Mouse (Mus musculus): Measurements from ENCODE around the gene Cldn7. TPM values are rescaled to one million over a fixed set of nuclear protein-coding genes. Genes with fewer than 3 reads are reported as not detected.
A peak's percentile ranks its signal among the peaks of the same experiment; 100 is the strongest.
"Not testable (repeated sequence)": the region's sequence is repeated elsewhere in the genome, so short reads cannot be mapped to it uniquely, and the experiment has no call there.

Cldn7 gene
- total and polyA plus RNA-seq, 2 experiments from 2014 or later, result 0.34 TPM; not detected in 1

GRCm38 (mm10) chr11:70014880-70015558, 50.4 kb downstream of the Cldn7 start, which contains the start of gene Acadvl:
Gene Acadvl, minus strand, starts transcription at chr11:70015411.
- H3K9me3 ChIP-seq (ENCODE audit: low read length), result no peaks in the 10 kb centered on the region
- peak; percentile 83 for DNase-seq

GRCm38 (mm10) chr11:70015677-70016076, 51.1 kb downstream of the Cldn7 start:
- no peak overlapping the region for H3K9ac ChIP-seq
- WGBS, result 68% methylated on average over 6 of the region's 6 CpGs
- H3K27ac ChIP-seq (ENCODE audit: low read depth, low read length), result no peak overlapping the region
- peak overlapping the region; percentile 78 for H3K4me2 ChIP-seq (ENCODE audit: low read depth)
- H3K27me3 ChIP-seq (ENCODE audit: insufficient read depth, low read length), result no peaks in the 10 kb centered on the region
- peaks cover 28% of the 10 kb centered on the region for H3K36me3 ChIP-seq (ENCODE audit: insufficient read depth)
- H3K4me1 ChIP-seq (ENCODE audit: insufficient read depth), result peaks cover 25% of the 10 kb centered on the region
- no peaks in the 10 kb centered on the region for H3K9me3 ChIP-seq (ENCODE audit: low read length)
- ATAC-seq (no peak), DNase-seq (no peak)
- H3K4me3 ChIP-seq (ENCODE audit: low read depth, low read length), result peak overlapping the region; percentile 54
- TF ChIP-seq CTCF (IDR thresholded peaks at IDR 0.05; ENCODE audit: low read depth), result no peak

More at GRCm38 (mm10) chr11:70014880-70015558, 50.4 kb downstream of the Cldn7 start, which contains the start of gene Acadvl:
- ATAC-seq, result peak; percentile 84
- no peaks in the 10 kb centered on the region for H3K27me3 ChIP-seq (ENCODE audit: insufficient read depth, low read length)
- H3K36me3 ChIP-seq (ENCODE audit: insufficient read depth), result peaks cover 34% of the 10 kb centered on the region
- H3K4me1 ChIP-seq (ENCODE audit: insufficient read depth), result peaks cover 19% of the 10 kb centered on the region
- H3K4me2 ChIP-seq (ENCODE audit: low read depth), result peak within 1 kb of the TSS; percentile 78
- 1% methylated on average over 35 of the region's 35 CpGs for WGBS
- peak within 1 kb of the TSS; percentile 69 for H3K9ac ChIP-seq
- peak; percentile 64 for TF ChIP-seq CTCF (IDR thresholded peaks at IDR 0.05; ENCODE audit: low read depth)
- H3K4me3 ChIP-seq (ENCODE audit: low read depth, low read length), result peak within 1 kb of the TSS; percentile 54
- peak within 1 kb of the TSS; percentile 55 for H3K27ac ChIP-seq (ENCODE audit: low read depth, low read length)

GRCm38 (mm10) chr11:70016177-70016576, 51.6 kb downstream of the Cldn7 start:
- not testable (repeated sequence) for H3K27ac ChIP-seq (ENCODE audit: low read depth, low read length); H3K4me3 ChIP-seq (ENCODE audit: low read depth, low read length); H3K27me3 ChIP-seq (ENCODE audit: insufficient read depth, low read length); DNase-seq; ATAC-seq; H3K9me3 ChIP-seq (ENCODE audit: low read length); H3K9ac ChIP-seq; H3K4me2 ChIP-seq (ENCODE audit: low read depth)
- H3K36me3 ChIP-seq (ENCODE audit: insufficient read depth), result peaks cover 23% of the 10 kb centered on the region
- WGBS, result 71% methylated on average over 2 of the region's 2 CpGs
- H3K4me1 ChIP-seq (ENCODE audit: insufficient read depth), result peaks cover 26% of the 10 kb centered on the region

- WGBS, result 60% methylated on average over 3 of the region's 3 CpGs
- no peak for DNase-seq
- TF ChIP-seq CTCF (IDR thresholded peaks at IDR 0.05; ENCODE audit: low read depth), result no peak
- H3K4me3 ChIP-seq (ENCODE audit: low read depth, low read length), result peak within 1 kb of the TSS; percentile 84
- peaks cover 18% of the 10 kb centered on the region for H3K36me3 ChIP-seq (ENCODE audit: insufficient read depth)
- H3K9ac ChIP-seq, result peak within 1 kb of the TSS; percentile 88
- H3K27me3 ChIP-seq (ENCODE audit: insufficient read depth, low read length), result no peaks in the 10 kb centered on the region
- peak within 1 kb of the TSS; percentile 80 for H3K4me2 ChIP-seq (ENCODE audit: low read depth)
- H3K27ac ChIP-seq (ENCODE audit: low read depth, low read length), result peak within 1 kb of the TSS; percentile 96
- peaks cover 26% of the 10 kb centered on the region for H3K4me1 ChIP-seq (ENCODE audit: insufficient read depth)
- ATAC-seq, result no peak
- H3K9me3 ChIP-seq (ENCODE audit: low read length), result no peaks in the 10 kb centered on the region
Observed at GRCm38 (mm10) chr11:70016669-70017068, 52.1 kb downstream of the Cldn7 start, which contains the start of gene Dlg4. Gene Dlg4, plus strand, starts transcription at chr11:70016942.

GRCm38 (mm10) chr11:70017199-70017767, 52.7 kb downstream of the Cldn7 start:
- Histone ChIP-seq H3K27ac (ENCODE audit: low read depth, low read length) (peak overlapping the region; percentile 96), H3K9me3 (ENCODE audit: low read length) (no peaks in the 10 kb centered on the region), H3K27me3 (ENCODE audit: insufficient read depth, low read length) (no peaks in the 10 kb centered on the region), H3K4me2 (ENCODE audit: low read depth) (peak overlapping the region; percentile 80), H3K9ac (peak overlapping the region; percentile 88), H3K4me3 (ENCODE audit: low read depth, low read length) (peak overlapping the region; percentile 84), H3K4me1 (ENCODE audit: insufficient read depth) (peaks cover 31% of the 10 kb centered on the region), H3K36me3 (ENCODE audit: insufficient read depth) (peaks cover 11% of the 10 kb centered on the region)
- ATAC-seq (no peak), DNase-seq (no peak)
- no peak for TF ChIP-seq CTCF (IDR thresholded peaks at IDR 0.05; ENCODE audit: low read depth)
- 22% methylated on average over 7 of the region's 7 CpGs for WGBS

MicroRNA genes within 50 kb of the gene (microRNA counts, 519-probe panel; counts per million panel counts)
- not detected for microRNA mmu-miR-324-3p
- microRNA mmu-miR-324-5p, result 4,164 counts per million, percentile 50 among the panel's probes with 10 or more counts

Small RNA genes within 50 kb of the gene (microRNA-seq; reads per million reads assigned to microRNA genes)
- gene Gm44349, result 0 to 0.39 reads per million in 2 experiments
- 3,417 to 4,303 reads per million in 2 experiments for gene Mir324

Other genes starting within 250 kb of the Cldn7 start
Only the 30 nearest of the 34 such genes appear.
- 0.33 and 3.8 TPM in 2 replicates for gene Chrnb1, start 168.8 kb upstream of the Cldn7 start, total RNA-seq (2014; rRNA removed)
- gene Chrnb1, start 168.8 kb upstream of the Cldn7 start, polyA plus RNA-seq (2015; fragmentation: Nextera tagmentation; extraction: Ambion mirVana), result 0.69 and 1.2 TPM in 2 replicates
- 10.1 and 15.9 TPM in 2 replicates for gene Fgf11, start 162.9 kb upstream of the Cldn7 start, total RNA-seq (2014; rRNA removed)
- gene Fgf11, start 162.9 kb upstream of the Cldn7 start, polyA plus RNA-seq (2015; fragmentation: Nextera tagmentation; extraction: Ambion mirVana), result 1.6 and 3.1 TPM in 2 replicates
- gene Tmem102, start 159.2 kb upstream of the Cldn7 start, total RNA-seq (2014; rRNA removed), result 0.23 and 0.76 TPM in 2 replicates
- 0.74 and 1.2 TPM in 2 replicates for gene Tmem102, start 159.2 kb upstream of the Cldn7 start, polyA plus RNA-seq (2015; fragmentation: Nextera tagmentation; extraction: Ambion mirVana)
- gene Gm39566, start 149.5 kb upstream of the Cldn7 start, total RNA-seq (2014; rRNA removed), result not detected in 2 replicates
- not detected in 2 replicates for gene Gm39566, start 149.5 kb upstream of the Cldn7 start, polyA plus RNA-seq (2015; fragmentation: Nextera tagmentation; extraction: Ambion mirVana)
- gene Spem2, start 146.3 kb upstream of the Cldn7 start, total RNA-seq (2014; rRNA removed), result not detected in 2 replicates
- not detected in 2 replicates for gene Spem2, start 146.3 kb upstream of the Cldn7 start, polyA plus RNA-seq (2015; fragmentation: Nextera tagmentation; extraction: Ambion mirVana)
- gene Spem1, start 142.6 kb upstream of the Cldn7 start, total RNA-seq (2014; rRNA removed), result 0.38 and 0.62 TPM in 2 replicates
- gene Spem1, start 142.6 kb upstream of the Cldn7 start, polyA plus RNA-seq (2015; fragmentation: Nextera tagmentation; extraction: Ambion mirVana), result 0.23 and 0.50 TPM in 2 replicates
- 82.2 and 104 TPM in 2 replicates for gene Nlgn2, start 127.0 kb upstream of the Cldn7 start, total RNA-seq (2014; rRNA removed)
- 13.0 and 18.2 TPM in 2 replicates for gene Nlgn2, start 127.0 kb upstream of the Cldn7 start, polyA plus RNA-seq (2015; fragmentation: Nextera tagmentation; extraction: Ambion mirVana)
- gene Tmem256, start 126.3 kb upstream of the Cldn7 start, total RNA-seq (2014; rRNA removed), result 117 and 189 TPM in 2 replicates
- gene Tmem256, start 126.3 kb upstream of the Cldn7 start, polyA plus RNA-seq (2015; fragmentation: Nextera tagmentation; extraction: Ambion mirVana), result 350 and 422 TPM in 2 replicates
- 26.6 and 30.6 TPM in 2 replicates for gene Plscr3, start 118.4 kb upstream of the Cldn7 start, total RNA-seq (2014; rRNA removed)
- 36.2 and 38.2 TPM in 2 replicates for gene Plscr3, start 118.4 kb upstream of the Cldn7 start, polyA plus RNA-seq (2015; fragmentation: Nextera tagmentation; extraction: Ambion mirVana)
- not detected in 2 replicates for gene Tnk1, start 106.0 kb upstream of the Cldn7 start, total RNA-seq (2014; rRNA removed)
- gene Tnk1, start 106.0 kb upstream of the Cldn7 start, polyA plus RNA-seq (2015; fragmentation: Nextera tagmentation; extraction: Ambion mirVana), result 0.10 and 0.23 TPM in 2 replicates
- not detected in 2 replicates for gene Tmem95, start 86.8 kb upstream of the Cldn7 start, total RNA-seq (2014; rRNA removed)
- not detected in 2 replicates for gene Tmem95, start 86.8 kb upstream of the Cldn7 start, polyA plus RNA-seq (2015; fragmentation: Nextera tagmentation; extraction: Ambion mirVana)
- 1.0 and 1.3 TPM in 2 replicates for gene Kctd11, start 83.4 kb upstream of the Cldn7 start, total RNA-seq (2014; rRNA removed)
- gene Kctd11, start 83.4 kb upstream of the Cldn7 start, polyA plus RNA-seq (2015; fragmentation: Nextera tagmentation; extraction: Ambion mirVana), result 0.58 and 0.88 TPM in 2 replicates
- 0.90 TPM in 1 of 2 replicates, not detected in the other for gene Acap1, start 69.2 kb upstream of the Cldn7 start, total RNA-seq (2014; rRNA removed)
- gene Acap1, start 69.2 kb upstream of the Cldn7 start, polyA plus RNA-seq (2015; fragmentation: Nextera tagmentation; extraction: Ambion mirVana), result 0.26 and 0.48 TPM in 2 replicates
- gene 2810408A11Rik, start 63.8 kb upstream of the Cldn7 start, total RNA-seq (2014; rRNA removed), result 9.2 and 10.5 TPM in 2 replicates
- 10.6 and 11.4 TPM in 2 replicates for gene 2810408A11Rik, start 63.8 kb upstream of the Cldn7 start, polyA plus RNA-seq (2015; fragmentation: Nextera tagmentation; extraction: Ambion mirVana)
- 97.4 and 155 TPM in 2 replicates for gene Neurl4, start 63.7 kb upstream of the Cldn7 start, total RNA-seq (2014; rRNA removed)
- gene Neurl4, start 63.7 kb upstream of the Cldn7 start, polyA plus RNA-seq (2015; fragmentation: Nextera tagmentation; extraction: Ambion mirVana), result 15.6 and 18.2 TPM in 2 replicates
- 44.4 and 48.0 TPM in 2 replicates for gene Gps2, start 50.9 kb upstream of the Cldn7 start, total RNA-seq (2014; rRNA removed)
- gene Gps2, start 50.9 kb upstream of the Cldn7 start, polyA plus RNA-seq (2015; fragmentation: Nextera tagmentation; extraction: Ambion mirVana), result 64.9 and 67.1 TPM in 2 replicates
- gene Eif5a, start 42.8 kb upstream of the Cldn7 start, total RNA-seq (2014; rRNA removed), result 489 and 520 TPM in 2 replicates
- gene Eif5a, start 42.8 kb upstream of the Cldn7 start, polyA plus RNA-seq (2015; fragmentation: Nextera tagmentation; extraction: Ambion mirVana), result 1,306 and 1,372 TPM in 2 replicates
- 7.8 and 22.8 TPM in 2 replicates for gene Ybx2, start 29.0 kb upstream of the Cldn7 start, total RNA-seq (2014; rRNA removed)
- gene Ybx2, start 29.0 kb upstream of the Cldn7 start, polyA plus RNA-seq (2015; fragmentation: Nextera tagmentation; extraction: Ambion mirVana), result 1.5 and 2.5 TPM in 2 replicates
- 4.1 and 7.8 TPM in 2 replicates for gene Slc2a4, start 16.6 kb upstream of the Cldn7 start, total RNA-seq (2014; rRNA removed)
- gene Slc2a4, start 16.6 kb upstream of the Cldn7 start, polyA plus RNA-seq (2015; fragmentation: Nextera tagmentation; extraction: Ambion mirVana), result 3.5 and 3.9 TPM in 2 replicates
- gene Ctdnep1, start 16.4 kb downstream of the Cldn7 start, total RNA-seq (2014; rRNA removed), result 29.7 and 41.4 TPM in 2 replicates
- gene Ctdnep1, start 16.4 kb downstream of the Cldn7 start, polyA plus RNA-seq (2015; fragmentation: Nextera tagmentation; extraction: Ambion mirVana), result 21.2 and 23.2 TPM in 2 replicates
- 115 and 124 TPM in 2 replicates for gene Elp5, start 17.7 kb downstream of the Cldn7 start, total RNA-seq (2014; rRNA removed)
- 187 and 198 TPM in 2 replicates for gene Elp5, start 17.7 kb downstream of the Cldn7 start, polyA plus RNA-seq (2015; fragmentation: Nextera tagmentation; extraction: Ambion mirVana)
- 246 and 261 TPM in 2 replicates for gene Gabarap, start 26.4 kb downstream of the Cldn7 start, total RNA-seq (2014; rRNA removed)
- 574 and 668 TPM in 2 replicates for gene Gabarap, start 26.4 kb downstream of the Cldn7 start, polyA plus RNA-seq (2015; fragmentation: Nextera tagmentation; extraction: Ambion mirVana)
- 47.6 and 52.7 TPM in 2 replicates for gene Phf23, start 31.0 kb downstream of the Cldn7 start, total RNA-seq (2014; rRNA removed)
- 48.0 and 49.7 TPM in 2 replicates for gene Phf23, start 31.0 kb downstream of the Cldn7 start, polyA plus RNA-seq (2015; fragmentation: Nextera tagmentation; extraction: Ambion mirVana)
- gene Dvl2, start 35.8 kb downstream of the Cldn7 start, total RNA-seq (2014; rRNA removed), result 31.9 and 43.9 TPM in 2 replicates
- 12.7 and 15.7 TPM in 2 replicates for gene Dvl2, start 35.8 kb downstream of the Cldn7 start, polyA plus RNA-seq (2015; fragmentation: Nextera tagmentation; extraction: Ambion mirVana)
- 45.1 and 47.7 TPM in 2 replicates for gene Acadvl, start 50.6 kb downstream of the Cldn7 start, total RNA-seq (2014; rRNA removed)
- 47.9 and 51.5 TPM in 2 replicates for gene Acadvl, start 50.6 kb downstream of the Cldn7 start, polyA plus RNA-seq (2015; fragmentation: Nextera tagmentation; extraction: Ambion mirVana)
- gene Dlg4, start 52.2 kb downstream of the Cldn7 start, total RNA-seq (2014; rRNA removed), result 214 and 230 TPM in 2 replicates
- gene Dlg4, start 52.2 kb downstream of the Cldn7 start, polyA plus RNA-seq (2015; fragmentation: Nextera tagmentation; extraction: Ambion mirVana), result 12.1 and 14.3 TPM in 2 replicates
- 3.0 and 5.4 TPM in 2 replicates for gene Asgr1, start 89.3 kb downstream of the Cldn7 start, total RNA-seq (2014; rRNA removed)
- 4.3 and 4.5 TPM in 2 replicates for gene Asgr1, start 89.3 kb downstream of the Cldn7 start, polyA plus RNA-seq (2015; fragmentation: Nextera tagmentation; extraction: Ambion mirVana)
- gene Asgr2, start 127.9 kb downstream of the Cldn7 start, total RNA-seq (2014; rRNA removed), result not detected in 2 replicates
- gene Asgr2, start 127.9 kb downstream of the Cldn7 start, polyA plus RNA-seq (2015; fragmentation: Nextera tagmentation; extraction: Ambion mirVana), result not detected in 2 replicates
- gene Mgl2, start 165.6 kb downstream of the Cldn7 start, total RNA-seq (2014; rRNA removed), result 1.0 and 1.1 TPM in 2 replicates
- gene Mgl2, start 165.6 kb downstream of the Cldn7 start, polyA plus RNA-seq (2015; fragmentation: Nextera tagmentation; extraction: Ambion mirVana), result 1.5 and 1.9 TPM in 2 replicates
- 0.67 and 1.3 TPM in 2 replicates for gene Clec10a, start 191.4 kb downstream of the Cldn7 start, total RNA-seq (2014; rRNA removed)
- 1.6 TPM in 2 replicates for gene Clec10a, start 191.4 kb downstream of the Cldn7 start, polyA plus RNA-seq (2015; fragmentation: Nextera tagmentation; extraction: Ambion mirVana)